Mouse (Mus musculus) myocyte (in vitro differentiated cells): Measurements from ENCODE around the gene Ttll5.

ENCODE experiments used
- CEBPB ChIP-seq: IDR thresholded peaks from 2 replicates; pipeline ENCODE4 v1.6.1; 2011; ENCODE audit warnings: mild to moderate bottlenecking, moderate library complexity; ENCODE audit not compliant: poor library complexity, insufficient read depth, severe bottlenecking
- E2F4 ChIP-seq: IDR thresholded peaks from one replicate; pipeline ENCODE4 v1.6.1; 2011; ENCODE audit warnings: mild to moderate bottlenecking, control low read depth, moderate library complexity; ENCODE audit not compliant: insufficient read depth
- MAX ChIP-seq: IDR thresholded peaks from one replicate; pipeline ENCODE4 v1.6.1; 2011; ENCODE audit warnings: low read depth, mild to moderate bottlenecking, control low read depth
- MYOD1 ChIP-seq, 3 experiments: IDR thresholded peaks; one replicate each; pipeline ENCODE4 v1.6.1; 2011; ENCODE audit warnings: control low read depth in 2 of 3, low read depth in 2 of 3, mild to moderate bottlenecking in 2 of 3, moderate library complexity in 1 of 3; ENCODE audit not compliant: insufficient read length in 2 of 3, control insufficient read depth in 1 of 3
- MYOG ChIP-seq, 3 experiments: IDR thresholded peaks; one replicate each; pipeline ENCODE4 v1.6.1; 2011; ENCODE audit warnings: control low read depth in 2 of 3, low read depth in 2 of 3, mild to moderate bottlenecking in 2 of 3; ENCODE audit not compliant: insufficient read length in 2 of 3, control insufficient read depth in 1 of 3, insufficient read depth in 1 of 3
- POLR2A ChIP-seq: IDR thresholded peaks from one replicate; pipeline ENCODE4 v1.6.1; 2011; ENCODE audit warnings: low read depth, mild to moderate bottlenecking, control low read depth, moderate library complexity; ENCODE audit not compliant: insufficient read length
- POLR2AphosphoS2 ChIP-seq: IDR thresholded peaks from one replicate; pipeline ENCODE4 v1.6.1; 2011; ENCODE audit warnings: low read depth, control low read depth; ENCODE audit not compliant: insufficient read length
- REST ChIP-seq: IDR thresholded peaks from one replicate; pipeline ENCODE4 v1.6.1; 2011; ENCODE audit warnings: mild to moderate bottlenecking, control low read depth, moderate library complexity; ENCODE audit not compliant: insufficient read depth, insufficient read length
- SRF ChIP-seq: IDR thresholded peaks from one replicate; pipeline ENCODE4 v1.6.1; 2011; ENCODE audit warnings: low read depth; ENCODE audit not compliant: control insufficient read depth, insufficient read length
- TCF12 ChIP-seq: IDR thresholded peaks from one replicate; pipeline ENCODE4 v1.6.1; 2011; ENCODE audit warnings: mild to moderate bottlenecking, control low read depth; ENCODE audit not compliant: poor library complexity, insufficient read depth, severe bottlenecking
- TCF3 ChIP-seq: IDR thresholded peaks from one replicate; pipeline ENCODE4 v1.6.1; 2011; ENCODE audit warnings: low read depth, control low read depth; ENCODE audit not compliant: insufficient read length
- USF1 ChIP-seq: IDR thresholded peaks from one replicate; pipeline ENCODE4 v1.6.1; 2011; ENCODE audit warnings: low read depth, mild to moderate bottlenecking, control low read depth, moderate library complexity

- TF ChIP-seq TCF12, result no peak
- no peak for TF ChIP-seq MAX
- TF ChIP-seq POLR2A, result no peak
- no peak for TF ChIP-seq TCF3
- no peak for TF ChIP-seq E2F4
- TF ChIP-seq POLR2AphosphoS2, result no peak
- TF ChIP-seq CEBPB, result no peak
- no peak for TF ChIP-seq USF1
- no peak for TF ChIP-seq SRF
- no peak for TF ChIP-seq MYOD1 (IDR thresholded peaks at IDR 0.05; ENCODE audit: control insufficient read depth in 1 of 3, insufficient read length in 2 of 3, low read depth in 2 of 3)
- TF ChIP-seq MYOG (IDR thresholded peaks at IDR 0.05; ENCODE audit: control insufficient read depth in 1 of 3, insufficient read depth in 1 of 3, insufficient read length in 2 of 3, low read depth in 2 of 3), result no peak
- TF ChIP-seq REST, result no peak
Observed at GRCm38 (mm10) chr12:85903986-85904385, 79.5 kb downstream of the Ttll5 start.
